In genomic region chr11:70654198-70654922, GRCm38 (mm10) we compare ENCODE assay signal across 8 mouse cellular contexts. TPM values are rescaled to one million over a fixed set of nuclear protein-coding genes. Genes with fewer than 3 reads are reported as not detected.
DNase-seq lines count a peak whose midpoint lies in the region; ATAC-seq and TF ChIP-seq lines count a peak whose summit lies in the region.

Gene Pfn1, minus strand, starts transcription at chr11:70654644.

- whole genome bisulfite sequencing in bone marrow, adult 2 months, result under 1% methylated on average over 60 of the region's 61 CpGs
- under 1% methylated on average over 55 of the region's 61 CpGs for WGBS in heart, embryonic 14.5 days
- under 1% methylated on average over 57 of the region's 61 CpGs for WGBS in liver, embryonic 15.5 days (ENCODE audit: insufficient replicate concordance)
- WGBS in neural tube, embryonic 12.5 days, result under 1% methylated on average over 60 of the region's 61 CpGs
- WGBS in stomach, postnatal 0 days, result under 1% methylated on average over 44 of the region's 61 CpGs

- H3K27me3 ChIP-seq in heart, embryonic 14.5 days (ENCODE audit: control insufficient read depth, insufficient read depth, low read length), result no peaks in the 10 kb centered on the region
- H3K27me3 ChIP-seq in liver, embryonic 15.5 days, result peaks cover 16% of the 10 kb centered on the region
- H3K27me3 ChIP-seq in neural tube, embryonic 12.5 days (replicated peaks), result no peaks in the 10 kb centered on the region
- no peaks in the 10 kb centered on the region for H3K27me3 ChIP-seq in stomach, postnatal 0 days (ENCODE audit: control insufficient read depth, insufficient read depth, low read length)

- peak within 1 kb of the TSS; percentile 99 for H3K9ac ChIP-seq in heart, embryonic 14.5 days (ENCODE audit: low read length)
- peak within 1 kb of the TSS; percentile 98 for H3K9ac ChIP-seq in liver, embryonic 15.5 days
- peak within 1 kb of the TSS; percentile 97 for H3K9ac ChIP-seq in neural tube, embryonic 12.5 days
- H3K9ac ChIP-seq in stomach, postnatal 0 days (ENCODE audit: low read length), result peak within 1 kb of the TSS; percentile 99

- no peak for TF ChIP-seq CTCF in bone marrow, adult 2 months (IDR thresholded peaks at IDR 0.05; ENCODE audit: control insufficient read depth, insufficient read depth, low read length)
- TF ChIP-seq CTCF in embryonic fibroblast, embryonic 13.5 days (IDR thresholded peaks at IDR 0.05; ENCODE audit: borderline replicate concordance, insufficient read depth, low read length), result no peak
- TF ChIP-seq CTCF in stomach, postnatal 0 days (IDR thresholded peaks at IDR 0.05; ENCODE audit: low read depth), result no peak; the same call in 1 of the 2 replicates

- ATAC-seq in heart, embryonic 14.5 days (ENCODE audit: insufficient number of reproducible peaks, insufficient read depth, low FRiP score, low read depth), result 0 out of 2 replicates have a peak, but pooled peaks have one; percentile 9
- peak; percentile 57 for ATAC-seq in liver, embryonic 15.5 days (ENCODE audit: insufficient read depth)
- ATAC-seq in neural tube, embryonic 12.5 days (ENCODE audit: low FRiP score, low read depth), result peak; percentile 46
- peak; percentile 53 for ATAC-seq in stomach, postnatal 0 days (ENCODE audit: low FRiP score, low TSS enrichment)

- peak within 1 kb of the TSS; percentile 98 for H3K4me3 ChIP-seq in bone marrow, adult 2 months (replicated peaks; ENCODE audit: control insufficient read depth, low read depth, low read length)
- peak within 1 kb of the TSS; percentile 86 for H3K4me3 ChIP-seq in embryonic fibroblast, embryonic 13.5 days (ENCODE audit: insufficient read depth, low read length)
- peak within 1 kb of the TSS; percentile 79 to 97 for H3K4me3 ChIP-seq in heart, embryonic 14.5 days (ENCODE audit: control insufficient read depth in 1 of 2, insufficient read depth in 1 of 2, low read depth in 1 of 2, low read length in 2 of 2)
- H3K4me3 ChIP-seq in liver, embryonic 15.5 days (replicated peaks), result peak within 1 kb of the TSS; percentile 99
- H3K4me3 ChIP-seq in neural tube, embryonic 12.5 days, result peak within 1 kb of the TSS; percentile 98
- H3K4me3 ChIP-seq in stomach, postnatal 0 days (ENCODE audit: low read depth, low read length), result peak within 1 kb of the TSS; percentile 100

- no peaks in the 10 kb centered on the region for H3K9me3 ChIP-seq in heart, embryonic 14.5 days (ENCODE audit: control insufficient read depth, low read length)
- no peaks in the 10 kb centered on the region for H3K9me3 ChIP-seq in liver, embryonic 15.5 days (replicated peaks)
- no peaks in the 10 kb centered on the region for H3K9me3 ChIP-seq in neural tube, embryonic 12.5 days
- no peaks in the 10 kb centered on the region for H3K9me3 ChIP-seq in stomach, postnatal 0 days (ENCODE audit: control insufficient read depth, low read length)

- peak within 1 kb of the TSS; percentile 90 for H3K4me2 ChIP-seq in heart, embryonic 14.5 days (ENCODE audit: low read length)
- peak within 1 kb of the TSS; percentile 99 for H3K4me2 ChIP-seq in liver, embryonic 15.5 days
- H3K4me2 ChIP-seq in neural tube, embryonic 12.5 days (replicated peaks), result peak within 1 kb of the TSS; percentile 97
- H3K4me2 ChIP-seq in stomach, postnatal 0 days (replicated peaks; ENCODE audit: low read depth), result peak within 1 kb of the TSS; percentile 90

- peak within 1 kb of the TSS; percentile 100 for H3K27ac ChIP-seq in bone marrow, adult 2 months (ENCODE audit: control insufficient read depth, insufficient read depth, low read depth, low read length, poor library complexity)
- peak within 1 kb of the TSS; percentile 98 for H3K27ac ChIP-seq in embryonic fibroblast, embryonic 13.5 days (ENCODE audit: insufficient read depth, low read length)
- peak within 1 kb of the TSS; percentile 90 to 98 for H3K27ac ChIP-seq in heart, embryonic 14.5 days (replicated peaks in 1 of 2; ENCODE audit: control insufficient read depth in 1 of 2, insufficient read depth in 1 of 2, low read depth in 2 of 2, low read length in 2 of 2)
- H3K27ac ChIP-seq in liver, embryonic 15.5 days (replicated peaks), result peak within 1 kb of the TSS; percentile 99
- peak within 1 kb of the TSS; percentile 90 for H3K27ac ChIP-seq in neural tube, embryonic 12.5 days
- H3K27ac ChIP-seq in stomach, postnatal 0 days (replicated peaks), result peak within 1 kb of the TSS; percentile 100

- H3K4me1 ChIP-seq in bone marrow, adult 2 months (ENCODE audit: control insufficient read depth, insufficient read depth, low read length), result peaks cover 7% of the 10 kb centered on the region
- H3K4me1 ChIP-seq in embryonic fibroblast, embryonic 13.5 days (ENCODE audit: control insufficient read depth, insufficient read depth, low read length), result peaks cover 20% of the 10 kb centered on the region
- H3K4me1 ChIP-seq in heart, embryonic 14.5 days (ENCODE audit: control insufficient read depth in 2 of 2, insufficient read depth in 2 of 2, low read length in 2 of 2), result peaks cover 39 to 62% of the 10 kb centered on the region in 2 experiments
- peaks cover 72% of the 10 kb centered on the region for H3K4me1 ChIP-seq in liver, embryonic 15.5 days (replicated peaks)
- peaks cover 41% of the 10 kb centered on the region for H3K4me1 ChIP-seq in neural tube, embryonic 12.5 days
- H3K4me1 ChIP-seq in stomach, postnatal 0 days (replicated peaks; ENCODE audit: control insufficient read depth, insufficient read depth), result peaks cover 5% of the 10 kb centered on the region; the same call in 1 of the 2 replicates

- peaks cover 50% of the 10 kb centered on the region for H3K36me3 ChIP-seq in heart, embryonic 14.5 days (ENCODE audit: control insufficient read depth, insufficient read depth, low read length)
- H3K36me3 ChIP-seq in liver, embryonic 15.5 days (replicated peaks), result peaks cover 37% of the 10 kb centered on the region
- H3K36me3 ChIP-seq in neural tube, embryonic 12.5 days, result peaks cover 32% of the 10 kb centered on the region
- H3K36me3 ChIP-seq in stomach, postnatal 0 days (ENCODE audit: control insufficient read depth, insufficient read depth, low read length), result peaks cover 10% of the 10 kb centered on the region

- peak; percentile 94 for DNase-seq in CD4-positive helper T cell, adult 2 months (ENCODE audit: low read depth, low spot score)
- peak; percentile 90 for DNase-seq in kidney, postnatal 14 days
- DNase-seq in stomach, postnatal 0 days (ENCODE audit: low spot score), result peak; percentile 90

- no peak for TF ChIP-seq EP300 in stomach, postnatal 0 days (optimal IDR thresholded peaks at IDR 0.05)

- TF ChIP-seq POLR2A in bone marrow, adult 2 months (IDR thresholded peaks at IDR 0.05; ENCODE audit: borderline replicate concordance, control insufficient read depth, low read depth, low read length), result peak; percentile 96; the same call in 1 of the 2 replicates
- TF ChIP-seq POLR2A in embryonic fibroblast, embryonic 13.5 days (IDR thresholded peaks at IDR 0.05; ENCODE audit: low read depth, low read length), result peak; percentile 95

RNA-seq across cellular contexts. Expression of gene Pfn1, which starts in this region (rescaled TPM):
- polyA plus RNA-seq in bone marrow, adult 2 months (2011; ENCODE audit: insufficient read depth, insufficient read length, low replicate concordance, missing spikeins), result 840 and 1,173 TPM in 2 replicates
- 1,131 and 1,278 TPM in 2 replicates for polyA plus RNA-seq in embryonic fibroblast, embryonic 13.5 days (2011; ENCODE audit: insufficient read length, low read depth, missing spikeins)
- 1,353 and 1,384 TPM in 2 replicates for polyA plus RNA-seq in heart, embryonic 14.5 days (2014; fragmentation: Nextera tagmentation; extraction: Ambion mirVana)
- 927 and 1,040 TPM in 2 replicates for polyA plus RNA-seq in liver, embryonic 15.5 days (2015; fragmentation: Nextera tagmentation; extraction: Ambion mirVana)
- polyA plus RNA-seq in neural tube, embryonic 12.5 days (2016; fragmentation: Nextera tagmentation; extraction: Ambion mirVana), result 1,155 and 1,157 TPM in 2 replicates
- 1,446 and 1,550 TPM in 2 replicates for polyA plus RNA-seq in stomach, postnatal 0 days (2015; fragmentation: Nextera tagmentation; extraction: Ambion mirVana)

Comparison
In these comparisons a context has a peak if more than half of its experiments do, and no peak if none do; other contexts are left out.
1. Peak in every context shown above with its lines: DNase-seq, ATAC-seq, H3K4me3 ChIP-seq and H3K27ac ChIP-seq.